Mouse (Mus musculus) cerebellum, postnatal 14 days (tissue): ENCODE measurements around the gene Zmiz1.

Source experiments
- DNase-seq, 2 experiments: peaks; one replicate each; pipeline ENCODE4 v3.0.0; 2021; ENCODE audit warnings: mixed read lengths in 2 of 2

Gene Zmiz1

GRCm38 (mm10) chr14:25654401-25655197, 195.6 kb downstream of the Zmiz1 start:
- no peak for DNase-seq

DNA sequence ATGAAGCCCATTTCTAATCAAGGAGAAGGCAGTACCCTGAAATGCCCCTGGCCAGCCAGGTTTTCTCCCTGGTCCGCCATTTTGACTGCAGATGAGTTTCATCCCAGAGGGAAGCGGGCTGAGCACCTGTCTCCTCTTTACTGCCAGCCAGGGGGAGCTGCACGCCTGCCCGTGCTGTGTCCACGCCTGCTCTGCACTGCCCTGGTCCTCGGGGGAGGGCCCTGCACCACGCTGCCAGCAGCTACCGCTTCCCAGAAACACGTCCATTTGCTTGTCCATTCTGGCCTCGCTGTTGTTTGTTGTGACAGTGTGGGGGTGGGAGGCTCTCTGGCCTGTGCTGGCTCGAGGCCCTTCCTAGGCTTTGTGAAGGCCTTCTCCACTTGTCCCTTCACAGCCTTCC, 201.7 kb downstream of the Zmiz1 start:
- DNase-seq: peak; percentile 67 to 70

- no peak for DNase-seq
Observed at GRCm38 (mm10) chr14:25661185-25661920, 202.4 kb downstream of the Zmiz1 start.

GRCm38 (mm10) chr14:25663649-25664309, 204.8 kb downstream of the Zmiz1 start:
- DNase-seq: no peak

DNA sequence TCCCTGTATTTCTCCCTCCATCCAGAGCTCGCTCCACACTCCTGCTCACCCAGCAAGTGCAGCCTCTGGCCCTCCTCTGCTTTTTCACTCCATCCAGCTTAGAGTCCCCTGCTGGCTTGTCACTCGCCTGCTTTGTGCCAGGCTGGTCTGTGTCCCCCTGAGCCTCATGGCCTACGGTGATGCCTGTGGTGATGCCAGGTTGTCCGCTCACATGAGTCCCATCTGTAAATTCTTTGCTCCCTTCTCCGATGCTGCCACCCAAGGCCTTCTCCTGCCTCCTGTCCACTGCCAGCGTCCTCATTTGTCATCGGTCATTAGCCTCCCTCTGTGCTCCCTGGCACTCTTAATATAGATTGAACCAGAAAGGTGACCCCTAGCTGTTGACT, 205.3 kb downstream of the Zmiz1 start:
- DNase-seq: peak in 1 of 2 experiments; percentile 31

DNA sequence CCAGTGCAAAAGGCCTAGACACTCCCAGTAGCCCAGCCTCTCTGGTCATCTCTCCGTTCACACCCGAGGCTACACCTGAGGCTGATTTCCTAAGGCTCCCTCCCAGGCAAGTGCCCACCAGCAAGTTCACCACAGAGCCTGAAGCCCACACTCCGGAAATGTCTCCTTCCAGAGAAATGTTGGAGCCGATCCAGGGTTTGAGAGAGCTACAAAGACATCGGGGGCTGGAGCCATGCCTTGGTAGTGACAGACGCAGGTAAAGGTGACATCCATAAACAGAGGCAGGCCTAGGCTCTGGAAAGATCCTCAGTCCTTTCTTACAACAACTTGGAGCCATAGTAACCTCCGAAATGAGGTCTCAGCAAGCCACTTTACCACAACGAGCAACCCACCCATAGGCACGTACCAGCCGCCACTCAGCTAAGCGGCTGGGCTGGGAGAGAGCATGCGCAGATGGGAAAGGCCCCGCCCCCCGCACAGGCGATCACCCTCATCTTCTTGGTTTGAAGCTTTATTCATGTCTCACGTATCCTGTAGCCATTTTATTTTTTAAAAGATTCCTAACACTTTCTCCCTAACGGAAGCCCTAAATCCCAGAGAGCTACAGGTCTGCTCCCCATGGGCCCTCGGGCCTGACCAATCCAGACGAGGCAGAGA, 206.5 kb downstream of the Zmiz1 start:
- peak; percentile 38 to 51 for DNase-seq

DNA sequence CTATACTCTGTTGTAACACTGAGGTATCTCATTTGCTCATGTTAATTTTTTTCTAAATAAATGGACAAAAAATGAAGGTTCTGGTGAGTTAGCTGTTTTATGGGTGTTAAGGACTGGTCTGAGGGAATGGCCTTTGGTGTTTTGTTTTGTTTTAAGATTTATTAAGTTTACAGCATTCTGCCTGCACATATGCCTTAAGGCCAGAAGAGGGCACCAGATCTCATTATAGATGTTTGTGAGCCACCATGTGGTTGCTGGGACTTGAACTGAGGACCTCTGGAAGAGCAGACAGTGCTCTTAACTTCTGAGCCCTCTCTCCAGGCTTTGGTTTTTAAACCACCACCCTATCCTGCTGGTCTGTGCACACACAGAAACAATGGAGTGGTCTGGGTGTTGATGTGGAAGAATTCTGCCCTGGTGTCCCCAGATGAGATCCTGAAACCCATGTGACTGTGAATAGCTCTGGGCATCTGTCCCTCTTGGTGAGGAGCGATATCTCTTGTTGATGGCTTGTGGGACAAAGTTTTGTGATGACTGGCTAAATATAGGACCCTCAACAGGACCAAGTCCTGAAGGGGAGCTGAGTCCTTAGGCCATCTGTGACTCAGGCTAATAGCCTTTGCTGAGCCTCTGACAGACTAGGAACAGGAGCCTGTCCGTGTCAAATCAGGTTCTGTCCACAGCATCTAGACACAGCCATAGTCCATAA, 207.8 kb downstream of the Zmiz1 start:
- no peak for DNase-seq

GRCm38 (mm10) chr14:25667587-25667986, 208.6 kb downstream of the Zmiz1 start:
- no peak for DNase-seq

DNA sequence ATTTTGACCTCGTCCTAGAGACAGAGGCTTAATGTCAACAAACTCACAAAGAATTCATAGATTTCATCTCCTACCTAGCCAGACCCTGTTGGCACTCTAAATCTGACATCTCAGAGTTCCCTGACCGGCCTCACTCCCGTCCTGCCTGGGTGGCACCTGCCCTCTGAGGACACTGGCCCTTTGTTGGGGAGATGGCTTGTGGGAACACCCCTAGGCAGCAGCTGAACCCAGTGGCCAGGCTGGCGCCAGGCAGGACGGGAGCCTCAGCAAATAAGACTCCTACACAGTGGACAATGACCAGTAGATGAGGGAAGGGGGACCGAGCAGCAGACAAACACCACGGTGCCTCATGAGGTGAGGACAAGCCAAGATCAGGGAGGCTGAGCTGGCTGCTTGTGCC, 220.6 kb downstream of the Zmiz1 start:
- no peak for DNase-seq

DNA sequence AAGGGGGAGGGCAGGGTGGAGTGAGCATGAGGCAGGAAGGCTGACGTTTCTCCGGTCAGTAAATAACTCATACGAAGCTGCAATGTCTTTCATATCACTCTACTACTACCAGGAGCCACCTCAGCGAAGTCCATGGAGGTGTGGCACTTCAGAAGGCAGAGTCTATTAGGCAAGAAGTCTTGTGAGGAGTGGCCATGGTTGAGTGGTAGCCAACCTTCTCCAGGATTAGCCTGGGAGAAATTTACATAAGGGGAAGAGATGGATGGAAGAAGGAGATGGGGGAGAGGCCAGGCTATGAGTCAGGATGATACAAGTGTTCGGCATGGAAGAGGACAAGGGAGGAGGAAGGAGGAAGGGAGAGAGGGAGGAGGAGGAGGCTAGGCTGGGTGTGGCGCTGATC, 223.0 kb downstream of the Zmiz1 start:
- no peak for DNase-seq

DNA sequence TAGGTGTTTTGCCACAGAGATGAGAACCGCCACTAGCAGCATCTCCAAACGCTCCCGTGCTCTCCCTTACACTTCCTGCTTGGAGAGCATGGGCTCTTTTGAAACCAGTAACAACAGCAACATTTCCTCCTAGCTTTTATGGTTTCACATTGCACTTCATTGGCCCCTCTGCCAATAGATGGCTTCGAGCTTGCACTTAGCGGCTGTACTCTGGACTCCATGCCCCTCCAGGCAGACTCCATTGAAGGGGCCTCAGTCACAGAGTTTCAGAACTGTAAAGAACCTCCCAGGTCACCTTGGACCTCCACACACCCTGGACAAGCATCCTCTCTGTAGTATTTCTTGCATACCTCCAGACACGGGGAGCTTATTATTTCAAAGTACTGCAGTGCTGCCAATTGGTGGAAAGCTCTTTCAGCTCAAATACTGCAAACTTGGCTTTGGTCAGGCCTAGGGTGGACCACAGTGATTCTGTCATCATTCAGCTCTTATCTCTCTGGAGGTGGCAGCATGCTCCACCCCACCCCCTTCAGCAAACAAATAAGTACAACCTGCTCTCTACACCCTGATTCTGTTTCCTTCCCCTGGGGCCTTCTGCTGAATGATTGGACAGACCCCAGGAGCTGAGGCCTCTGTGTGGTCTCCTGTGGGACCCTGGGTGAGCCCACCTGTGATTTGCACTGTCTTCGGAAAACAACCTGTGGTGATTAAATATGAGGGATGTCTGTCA, 227.4 kb downstream of the Zmiz1 start:
- no peak for DNase-seq

GRCm38 (mm10) chr14:25686983-25687901, 228.3 kb downstream of the Zmiz1 start:
- no peak for DNase-seq

GRCm38 (mm10) chr14:25693271-25693887, 234.4 kb downstream of the Zmiz1 start:
- DNase-seq: no peak

DNA sequence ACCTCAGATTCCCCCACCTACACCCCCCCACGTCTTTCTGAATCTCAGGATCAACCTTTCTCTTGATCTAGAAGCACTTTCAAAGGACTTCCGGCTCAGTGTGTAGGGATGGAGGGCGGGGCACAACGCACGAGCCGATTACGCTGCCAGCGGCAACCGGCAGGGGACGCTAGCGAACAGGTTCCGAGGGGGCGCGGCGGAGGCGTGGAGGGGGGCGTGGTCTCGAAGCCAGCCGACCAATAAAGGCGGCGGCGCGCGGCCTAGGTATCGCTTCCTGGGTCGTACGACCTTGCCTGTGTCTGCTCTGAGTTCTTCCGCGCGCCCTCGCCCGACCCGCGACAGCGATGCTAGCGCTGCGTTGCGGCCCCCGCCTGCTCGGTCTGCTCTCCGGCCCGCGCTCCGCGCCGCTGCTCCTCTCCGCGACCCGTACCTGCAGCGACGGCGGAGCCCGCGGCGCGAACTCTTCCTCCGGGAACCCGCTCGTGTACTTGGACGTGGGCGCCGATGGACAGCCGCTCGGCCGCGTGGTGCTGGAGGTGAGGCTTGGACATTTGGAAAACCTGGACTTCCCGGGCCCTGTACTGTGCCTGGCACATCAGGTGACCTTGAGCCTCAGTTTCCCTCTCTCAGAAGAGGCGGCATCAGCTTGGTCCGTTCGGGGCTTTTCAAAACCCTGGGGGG, 235.0 kb downstream of the Zmiz1 start, which contains the start of gene Ppif:
Ppif (plus strand) TSS at position 267 of the 681 bp plus-strand sequence.
- DNase-seq: peak; percentile 98 to 99

GRCm38 (mm10) chr14:25694569-25694897, 235.5 kb downstream of the Zmiz1 start:
- DNase-seq: peak in 1 of 2 experiments; percentile 39

DNA sequence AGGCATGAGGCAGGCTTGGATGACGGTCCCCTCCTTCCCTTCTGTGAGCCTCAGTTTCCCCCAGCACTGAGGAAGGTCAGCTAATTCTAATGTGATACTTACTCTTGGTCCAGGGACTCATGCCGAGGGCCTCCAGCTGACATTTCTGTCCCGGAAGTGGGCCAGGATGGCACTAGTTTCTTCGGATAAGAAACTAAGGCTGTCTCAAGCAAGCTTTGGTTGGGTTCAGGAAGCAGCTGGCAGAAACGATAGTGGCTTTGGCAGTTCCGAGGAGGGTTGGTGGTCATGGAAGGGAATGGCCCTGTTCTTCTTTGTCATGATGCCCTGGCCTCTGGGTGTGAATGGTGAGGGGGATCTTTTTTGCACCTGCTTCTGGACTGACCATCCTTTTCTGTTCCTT, 236.1 kb downstream of the Zmiz1 start:
- DNase-seq: no peak

- DNase-seq: no peak
Observed at GRCm38 (mm10) chr14:25696356-25696755, 237.4 kb downstream of the Zmiz1 start.

DNA sequence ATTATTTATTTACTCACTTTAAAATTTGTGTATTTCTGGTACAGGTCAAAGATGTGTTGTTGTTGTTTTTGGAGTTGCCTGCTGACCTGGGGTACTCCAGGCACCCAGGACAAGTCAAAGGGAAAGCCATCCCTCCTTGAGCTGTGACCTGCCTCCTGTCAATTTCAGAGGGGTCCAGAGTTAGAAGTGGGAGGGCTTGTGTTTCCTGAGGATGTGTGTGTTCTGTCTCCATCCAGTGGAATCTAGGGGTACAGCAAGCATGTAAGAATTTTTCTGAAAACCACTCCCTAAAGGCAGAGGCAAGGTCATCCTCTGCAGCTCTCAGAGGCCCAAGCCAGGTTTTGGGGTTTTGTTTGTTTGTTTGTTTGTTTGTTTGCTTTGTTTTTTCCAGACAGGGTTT, 243.0 kb downstream of the Zmiz1 start:
- DNase-seq: peak; percentile 52 to 58

GRCm38 (mm10) chr14:25707691-25708181, 248.8 kb downstream of the Zmiz1 start:
- peak; percentile 61 to 77 for DNase-seq
